Mouse (Mus musculus) heart, postnatal 25 days (tissue): ENCODE results near the gene Cd300e. TPM values are rescaled to one million over a fixed set of nuclear protein-coding genes. Genes with fewer than 3 reads are reported as not detected.

ENCODE experiments used
- DNase-seq: peaks from one replicate; pipeline ENCODE4 v3.0.0; 2022; ENCODE audit warnings: low spot score
- intact Hi-C: fragments of 180-260 bp; cut with DNase I; formaldehyde crosslinking; loops from one replicate; pipeline ENCODE4 v1.15.1; 2025
- total RNA-seq, 2 experiments: library from RNA; stranded (reverse); gene quantifications; 2 replicates each; pipeline ENCODE4 v1.2.3; 2021

Gene Cd300e
- under 1 TPM; 0.28 to 0.42 TPM for total RNA-seq

- intact Hi-C loops, result no loop called here
Measured at GRCm38 (mm10) chr11:115062077-115062476, at the start of gene Cd300e. Gene Cd300e (minus strand): TSS chr11:115062177.

GRCm38 (mm10) chr11:115110271-115110670 lies 48.3 kb upstream of the Cd300e start:
- no peak for DNase-seq
- intact Hi-C loops, result no loop called here

More at GRCm38 (mm10) chr11:115062077-115062476, at the start of gene Cd300e:
- DNase-seq, result no peak

- intact Hi-C loops, result no loop called here
- no peak for DNase-seq
Measured at GRCm38 (mm10) chr11:115108176-115108575, 46.2 kb upstream of the Cd300e start.

GRCm38 (mm10) chr11:115107403-115107916 lies 45.5 kb upstream of the Cd300e start:
- DNase-seq, result no peak
- intact Hi-C loops, result no loop called here

- no peak for DNase-seq
- intact Hi-C loops, result no loop called here
Measured at GRCm38 (mm10) chr11:115106638-115107037, 44.7 kb upstream of the Cd300e start.

GRCm38 (mm10) chr11:115104769-115105563 lies 43.0 kb upstream of the Cd300e start:
- intact Hi-C loops, result no loop called here
- no peak for DNase-seq

- intact Hi-C loops, result no loop called here
- DNase-seq, result no peak
Measured at GRCm38 (mm10) chr11:115103470-115104413, 41.8 kb upstream of the Cd300e start.

- intact Hi-C loops, result no loop called here
- no peak for DNase-seq
Measured at GRCm38 (mm10) chr11:115102116-115102515, 40.1 kb upstream of the Cd300e start.

GRCm38 (mm10) chr11:115101615-115102051 lies 39.7 kb upstream of the Cd300e start:
- intact Hi-C loops, result no loop called here
- DNase-seq, result no peak

GRCm38 (mm10) chr11:115100741-115101140 lies 38.8 kb upstream of the Cd300e start:
- DNase-seq, result no peak
- intact Hi-C loops, result no loop called here

GRCm38 (mm10) chr11:115100032-115100621 lies 38.1 kb upstream of the Cd300e start:
- intact Hi-C loops, result no loop called here
- no peak for DNase-seq

GRCm38 (mm10) chr11:115099241-115099840 lies 37.4 kb upstream of the Cd300e start:
- intact Hi-C loops, result no loop called here
- no peak for DNase-seq

- no peak for DNase-seq
- intact Hi-C loops, result no loop called here
Measured at GRCm38 (mm10) chr11:115098203-115098932, 36.4 kb upstream of the Cd300e start.

GRCm38 (mm10) chr11:115092140-115092539 lies 30.2 kb upstream of the Cd300e start:
- DNase-seq, result no peak
- intact Hi-C loops, result no loop called here

GRCm38 (mm10) chr11:115091362-115091901 lies 29.5 kb upstream of the Cd300e start, which contains the start of gene Rab37:
Gene Rab37 (plus strand): TSS chr11:115091431.
- intact Hi-C loops, result no loop called here
- DNase-seq, result no peak

GRCm38 (mm10) chr11:115089853-115090252 lies 27.9 kb upstream of the Cd300e start:
- DNase-seq, result no peak
- intact Hi-C loops, result no loop called here

- DNase-seq, result no peak
- intact Hi-C loops, result no loop called here
Measured at GRCm38 (mm10) chr11:115086213-115086612, 24.2 kb upstream of the Cd300e start.

- intact Hi-C loops, result no loop called here
- no peak for DNase-seq
Measured at GRCm38 (mm10) chr11:115085064-115085463, 23.1 kb upstream of the Cd300e start.

- no peak for DNase-seq
- intact Hi-C loops, result loop anchor here (5.0 kb wide), 2 partner anchors 98 to 188 kb away; no protein-coding TSS in a partner anchor
Measured at GRCm38 (mm10) chr11:115084595-115084994, 22.6 kb upstream of the Cd300e start.
